Mouse (Mus musculus) thymus, adult 2 months (tissue): ENCODE measurements at regions not wholly inside any gene's neighbourhood (a gene's known extent, or its start where the extent isn't known, plus 50 kb on each side); places are given as distances from the start of the nearest gene placed in this dataset.

Source experiments
- DNase-seq: peaks from one replicate; pipeline ENCODE4 v3.0.0; 2021
- H3K27ac ChIP-seq: fragments of 200-500 bp; 2 replicates; pipeline ENCODE4 v1.5.1; 2012; ENCODE audit warnings: low read length, control low read depth; ENCODE audit not compliant: control insufficient read depth, insufficient read depth
- H3K27me3 ChIP-seq: fragments of 200-500 bp; 2 replicates; pipeline ENCODE4 v1.6.1; 2012; ENCODE audit warnings: mild to moderate bottlenecking, low read length, moderate library complexity, mixed read lengths; ENCODE audit not compliant: control insufficient read depth, insufficient read depth
- H3K36me3 ChIP-seq: fragments of 200-500 bp; 2 replicates; pipeline ENCODE4 v1.6.1; 2012; ENCODE audit warnings: mild to moderate bottlenecking, low read length, moderate library complexity; ENCODE audit not compliant: control insufficient read depth, insufficient read depth
- H3K4me1 ChIP-seq: fragments of 200-500 bp; replicated peaks from 2 replicates; pipeline ENCODE4 v1.6.1; 2012; ENCODE audit warnings: low read length; ENCODE audit not compliant: control insufficient read depth, insufficient read depth
- H3K4me3 ChIP-seq: fragments of 200-500 bp; 2 replicates; pipeline ENCODE4 v1.5.1; 2012; ENCODE audit warnings: mild to moderate bottlenecking, low read length, control low read depth, moderate library complexity; ENCODE audit not compliant: control insufficient read depth, insufficient read depth
- CTCF ChIP-seq: fragments of 200-500 bp; IDR thresholded peaks from 2 replicates; pipeline ENCODE4 v1.5.1; 2012; ENCODE audit warnings: mild to moderate bottlenecking, control low read depth, low read length, moderate library complexity, borderline replicate concordance; ENCODE audit not compliant: control insufficient read depth, poor library complexity, insufficient read depth; ENCODE audit errors: extremely low read depth
- POLR2A ChIP-seq: fragments of 200-500 bp; IDR thresholded peaks from 2 replicates; pipeline ENCODE4 v1.6.1; 2012; ENCODE audit warnings: mild to moderate bottlenecking, low read length, control low read depth, moderate library complexity; ENCODE audit not compliant: control insufficient read depth, poor library complexity, insufficient read depth; ENCODE audit errors: extremely low read depth
- WGBS: fragments of 180-500 bp; shearing (Covaris S2); methylation state at CpG from one replicate; pipeline ENCODE4 v1.1.7; 2018; 5-methylcytosine and 5-hydroxymethylcytosine counted together

DNA sequence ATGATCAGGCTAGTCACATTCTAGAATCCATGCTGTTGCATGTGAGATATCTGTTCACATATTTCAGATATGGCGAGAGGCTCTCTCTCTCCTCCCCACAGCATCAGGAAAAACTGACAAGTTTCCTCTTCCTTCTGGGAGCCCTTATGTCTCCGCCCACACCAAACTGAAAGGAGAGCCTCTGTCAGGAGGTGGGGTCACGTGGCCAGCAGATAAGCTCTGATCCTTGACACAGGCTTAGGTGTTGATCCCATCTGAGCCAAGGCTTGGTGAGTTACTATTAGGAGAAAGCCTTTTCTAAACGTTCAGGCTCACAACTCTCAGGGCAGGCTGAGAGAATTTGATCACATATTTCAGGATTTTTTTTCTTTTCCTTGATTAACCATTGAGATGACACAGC lies 143.6 kb upstream of the Tapt1 start:
- H3K36me3 ChIP-seq: no peaks in the 10 kb centered on the region
- H3K27ac ChIP-seq: no peak overlapping the region
- no peaks in the 10 kb centered on the region for H3K27me3 ChIP-seq
- no peak for TF ChIP-seq POLR2A
- H3K4me1 ChIP-seq: no peaks in the 10 kb centered on the region
- WGBS: 64% methylated on average over 4 of the region's 4 CpGs
- H3K4me3 ChIP-seq: no peak overlapping the region
- no peak for DNase-seq

GRCm38 (mm10) chr5:44352324-44352723 lies 125.9 kb upstream of the Tapt1 start:
- Histone ChIP-seq H3K27me3 (no peaks in the 10 kb centered on the region), H3K4me1 (no peaks in the 10 kb centered on the region), H3K36me3 (no peaks in the 10 kb centered on the region), H3K27ac (no peak overlapping the region), H3K4me3 (no peak overlapping the region)
- DNase-seq: no peak
- WGBS: 100% methylated on average over 1 of the region's 1 CpGs
- no peak for TF ChIP-seq POLR2A
- TF ChIP-seq CTCF: no peak

DNA sequence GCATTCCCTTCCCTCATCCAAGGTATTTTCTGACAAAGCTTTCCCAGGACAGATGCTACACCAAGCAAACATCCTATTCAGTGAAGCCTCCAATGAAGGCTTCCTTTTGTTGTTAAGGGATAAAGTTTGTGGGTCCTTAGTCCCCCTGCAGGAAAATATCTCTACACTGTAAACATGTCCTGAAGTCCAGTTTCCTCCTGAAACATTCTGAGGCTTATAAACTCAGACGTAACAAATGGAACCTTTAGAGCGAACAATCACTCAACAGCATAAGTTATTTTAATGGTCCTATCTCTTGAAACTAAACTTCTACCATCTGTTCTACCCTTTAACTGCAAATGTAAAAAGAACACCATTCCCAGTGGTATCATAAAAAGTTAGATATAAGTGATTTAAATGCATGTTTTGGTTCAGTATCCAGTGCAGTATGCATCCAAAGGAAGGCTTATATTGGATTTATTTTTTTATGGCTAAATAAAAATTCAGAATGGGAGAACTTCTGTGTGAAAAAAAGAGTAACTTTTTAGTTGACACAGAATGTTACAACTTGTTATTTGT lies 115.1 kb upstream of the Tapt1 start:
- no peaks in the 10 kb centered on the region for H3K27me3 ChIP-seq
- DNase-seq: no peak
- 97% methylated on average over 2 of the region's 2 CpGs for WGBS
- H3K36me3 ChIP-seq: no peaks in the 10 kb centered on the region
- H3K4me3 ChIP-seq: no peak overlapping the region
- no peak for TF ChIP-seq POLR2A
- no peak for TF ChIP-seq CTCF
- no peak overlapping the region for H3K27ac ChIP-seq
- H3K4me1 ChIP-seq: no peaks in the 10 kb centered on the region

DNA sequence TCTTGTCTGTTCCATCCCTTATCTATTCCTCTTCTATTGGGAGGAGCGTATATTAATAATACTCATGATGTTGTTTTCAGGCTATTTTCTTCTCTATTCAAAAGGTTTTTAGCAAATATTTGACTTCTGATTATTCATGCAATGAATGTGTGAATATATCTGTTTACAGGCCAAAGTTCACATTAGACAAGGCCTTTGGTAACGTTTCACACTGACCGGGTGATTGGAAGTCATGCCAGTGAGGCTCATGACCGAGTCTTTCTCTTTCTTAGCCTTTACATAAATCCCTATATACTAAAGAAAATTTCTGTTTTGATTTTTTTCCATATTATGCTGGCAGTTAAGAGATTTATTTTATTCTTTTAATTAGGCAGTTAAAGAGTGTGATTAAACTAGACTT lies 112.2 kb upstream of the Tapt1 start:
- WGBS: 94% methylated on average over 4 of the region's 4 CpGs
- H3K27ac ChIP-seq: no peak overlapping the region
- no peak overlapping the region for H3K4me3 ChIP-seq
- no peaks in the 10 kb centered on the region for H3K4me1 ChIP-seq
- no peaks in the 10 kb centered on the region for H3K36me3 ChIP-seq
- DNase-seq: no peak
- TF ChIP-seq POLR2A: no peak
- TF ChIP-seq CTCF: no peak
- no peaks in the 10 kb centered on the region for H3K27me3 ChIP-seq

DNA sequence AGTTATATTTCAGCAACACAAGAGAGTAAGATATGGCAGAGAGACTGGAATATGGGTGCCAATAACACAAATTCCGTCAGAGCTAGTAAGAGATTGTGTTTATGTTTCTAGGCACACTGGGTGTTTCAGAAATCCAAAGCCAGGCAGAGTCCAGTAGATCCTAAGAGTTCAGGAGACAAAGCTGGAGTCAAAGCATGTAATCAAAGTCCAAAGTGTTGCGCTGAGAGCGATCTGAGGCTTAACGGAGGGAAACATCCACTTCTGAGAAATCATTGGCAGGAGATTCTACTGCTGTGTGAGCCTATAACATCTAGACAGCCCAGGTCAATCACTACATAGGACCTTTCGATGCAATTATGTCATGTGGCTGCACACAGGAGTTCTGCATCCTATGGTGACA lies 109.3 kb upstream of the Tapt1 start:
- WGBS: 96% methylated on average over 5 of the region's 5 CpGs
- Histone ChIP-seq H3K4me1 (no peaks in the 10 kb centered on the region), H3K27me3 (no peaks in the 10 kb centered on the region), H3K4me3 (no peak overlapping the region), H3K36me3 (no peaks in the 10 kb centered on the region), H3K27ac (no peak overlapping the region)
- no peak for DNase-seq
- TF ChIP-seq POLR2A (no peak), CTCF (no peak)

- DNase-seq: no peak
- no peaks in the 10 kb centered on the region for H3K27me3 ChIP-seq
- no peaks in the 10 kb centered on the region for H3K36me3 ChIP-seq
- H3K4me1 ChIP-seq: no peaks in the 10 kb centered on the region
- WGBS: 95% methylated on average over 1 of the region's 1 CpGs
- H3K27ac ChIP-seq: no peak overlapping the region
- no peak overlapping the region for H3K4me3 ChIP-seq
- no peak for TF ChIP-seq POLR2A
- TF ChIP-seq CTCF: no peak
Observed at GRCm38 (mm10) chr5:44319626-44320025, 93.2 kb upstream of the Tapt1 start.
